Mouse (Mus musculus): Measurements from ENCODE around the gene Usp48. TPM values are rescaled to one million over a fixed set of nuclear protein-coding genes. Genes with fewer than 3 reads are reported as not detected.

Usp48 gene
- total and polyA plus RNA-seq, 2 experiments from 2014 or later: 40.9 to 70.8 TPM

GRCm38 (mm10) chr4:137664980-137665675 lies 71.6 kb downstream of the Usp48 start:
- TF ChIP-seq CTCF (IDR thresholded peaks at IDR 0.05): no peak
- ATAC-seq (ENCODE audit: low FRiP score): peak; percentile 42
- Histone ChIP-seq H3K4me3 (ENCODE audit: low read depth, low read length) (peak overlapping the region; percentile 80), H3K9me3 (ENCODE audit: low read length) (no peaks in the 10 kb centered on the region), H3K27me3 (ENCODE audit: insufficient read depth, low read length) (no peaks in the 10 kb centered on the region), H3K4me2 (ENCODE audit: low read depth, low read length, poor library complexity, severe bottlenecking) (peak overlapping the region; percentile 76), H3K27ac (ENCODE audit: low read depth, low read length) (peak overlapping the region; percentile 79), H3K36me3 (ENCODE audit: insufficient read depth, low read length) (no peaks in the 10 kb centered on the region), H3K9ac (replicated peaks; ENCODE audit: low read length, poor library complexity, severe bottlenecking) (peak overlapping the region; percentile 89), H3K4me1 (ENCODE audit: insufficient read depth, low read length) (peaks cover 31% of the 10 kb centered on the region)
- peak; percentile 43 for DNase-seq (ENCODE audit: low spot score)
- WGBS: 5% methylated on average over 15 of the region's 15 CpGs

DNA sequence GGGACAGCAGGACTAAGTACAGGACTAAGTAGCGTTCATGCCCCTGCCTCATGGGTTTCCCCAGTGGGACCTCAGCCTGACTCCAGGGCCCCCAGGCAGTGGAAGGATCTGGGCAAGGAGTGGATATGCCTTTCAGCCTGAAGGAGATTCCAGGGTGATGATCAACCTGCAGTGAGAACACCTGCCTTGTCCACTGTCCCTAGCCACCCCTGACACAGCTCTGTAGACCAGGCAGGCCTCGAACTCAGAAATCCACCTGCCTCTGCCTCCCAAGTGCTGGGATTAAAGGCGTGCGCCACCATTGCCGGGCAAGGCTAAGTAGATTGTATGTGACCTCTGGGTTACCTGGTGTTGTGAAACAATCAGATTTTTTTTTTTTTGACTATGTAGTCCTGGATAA lies 72.2 kb downstream of the Usp48 start:
- 90% methylated on average over 5 of the region's 5 CpGs for WGBS
- TF ChIP-seq CTCF (IDR thresholded peaks at IDR 0.05): no peak
- H3K4me1 ChIP-seq (ENCODE audit: insufficient read depth, low read length): peaks cover 26% of the 10 kb centered on the region
- H3K4me3 ChIP-seq (ENCODE audit: low read depth, low read length): peak overlapping the region; percentile 80
- peak overlapping the region; percentile 76 for H3K4me2 ChIP-seq (ENCODE audit: low read depth, low read length, poor library complexity, severe bottlenecking)
- H3K27me3 ChIP-seq (ENCODE audit: insufficient read depth, low read length): no peaks in the 10 kb centered on the region
- no peaks in the 10 kb centered on the region for H3K9me3 ChIP-seq (ENCODE audit: low read length)
- ATAC-seq (ENCODE audit: low FRiP score) (no peak), DNase-seq (ENCODE audit: low spot score) (no peak)
- peak overlapping the region; percentile 89 for H3K9ac ChIP-seq (replicated peaks; ENCODE audit: low read length, poor library complexity, severe bottlenecking)
- no peaks in the 10 kb centered on the region for H3K36me3 ChIP-seq (ENCODE audit: insufficient read depth, low read length)
- H3K27ac ChIP-seq (ENCODE audit: low read depth, low read length): no peak overlapping the region

DNA sequence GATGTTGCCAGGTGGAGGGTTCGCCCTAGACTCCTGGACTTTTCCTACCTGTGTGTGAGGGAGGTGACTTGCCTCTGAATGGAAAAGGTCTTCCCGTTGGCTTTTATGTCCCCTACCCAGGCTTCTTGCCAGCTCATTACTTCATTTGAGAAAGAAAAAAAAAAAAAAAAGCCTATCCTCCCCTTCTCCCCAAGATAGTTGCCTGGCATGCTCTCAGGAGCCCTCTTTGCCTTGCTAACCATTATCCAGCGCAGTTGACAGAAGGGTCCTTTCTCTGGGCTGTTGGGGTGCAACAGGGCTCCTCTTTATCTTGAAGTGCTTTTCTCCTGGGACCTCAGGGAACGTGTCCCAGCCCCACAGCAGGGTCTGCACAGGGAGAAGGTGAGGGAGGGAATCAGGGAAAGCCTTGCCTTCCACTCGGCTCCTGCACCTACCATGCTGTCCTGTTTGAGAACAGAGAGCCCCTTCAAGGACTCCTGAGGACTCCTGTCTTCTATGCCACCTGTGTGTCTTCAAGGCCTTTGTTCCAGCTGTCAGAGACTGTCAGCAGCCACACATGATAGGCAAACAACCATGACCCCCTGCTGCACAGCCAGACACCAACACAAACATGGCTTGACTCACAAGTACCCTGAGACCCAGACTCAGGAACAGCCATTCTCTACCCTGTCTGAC lies 72.9 kb downstream of the Usp48 start:
- H3K9me3 ChIP-seq (ENCODE audit: low read length): no peaks in the 10 kb centered on the region
- H3K4me2 ChIP-seq (ENCODE audit: low read depth, low read length, poor library complexity, severe bottlenecking): peak overlapping the region; percentile 76
- WGBS: 52% methylated on average over 5 of the region's 5 CpGs
- no peak overlapping the region; the same call in 1 of the 2 replicates for H3K9ac ChIP-seq (replicated peaks; ENCODE audit: low read length, poor library complexity, severe bottlenecking)
- peaks cover 23% of the 10 kb centered on the region for H3K4me1 ChIP-seq (ENCODE audit: insufficient read depth, low read length)
- no peak for ATAC-seq (ENCODE audit: low FRiP score)
- DNase-seq (ENCODE audit: low spot score): no peak
- TF ChIP-seq CTCF (IDR thresholded peaks at IDR 0.05): no peak
- H3K4me3 ChIP-seq (ENCODE audit: low read depth, low read length): 0 out of 2 replicates have a peak overlapping the region, but pooled peaks have one; percentile 80
- H3K27ac ChIP-seq (ENCODE audit: low read depth, low read length): 0 out of 2 replicates have a peak overlapping the region, but pooled peaks have one; percentile 12
- no peaks in the 10 kb centered on the region for H3K36me3 ChIP-seq (ENCODE audit: insufficient read depth, low read length)
- no peaks in the 10 kb centered on the region for H3K27me3 ChIP-seq (ENCODE audit: insufficient read depth, low read length)

DNA sequence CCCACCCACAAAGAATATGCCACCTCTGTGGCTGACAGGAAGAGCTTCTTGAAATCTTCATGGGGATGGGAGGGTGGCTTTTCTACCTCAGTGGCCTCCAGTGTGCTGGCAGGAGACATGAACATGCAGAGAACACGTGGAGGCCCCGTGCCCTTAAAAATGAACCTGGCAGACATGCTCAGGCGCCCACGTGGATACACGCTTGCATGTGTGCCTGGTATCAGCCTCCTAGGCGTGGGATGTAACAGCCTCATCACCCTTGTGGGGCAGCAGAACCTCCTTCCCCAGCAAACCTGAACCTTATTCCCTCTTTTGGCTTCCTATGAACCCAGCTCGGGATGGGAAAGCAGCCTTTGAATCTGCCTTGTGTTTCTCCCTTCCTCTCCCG lies 73.4 kb downstream of the Usp48 start:
- no peak for TF ChIP-seq CTCF (IDR thresholded peaks at IDR 0.05)
- Histone ChIP-seq H3K4me2 (ENCODE audit: low read depth, low read length, poor library complexity, severe bottlenecking) (peak overlapping the region; percentile 76), H3K36me3 (ENCODE audit: insufficient read depth, low read length) (no peaks in the 10 kb centered on the region), H3K9me3 (ENCODE audit: low read length) (no peaks in the 10 kb centered on the region), H3K4me3 (ENCODE audit: low read depth, low read length) (0 out of 2 replicates have a peak overlapping the region, but pooled peaks have one; percentile 3), H3K9ac (replicated peaks; ENCODE audit: low read length, poor library complexity, severe bottlenecking) (peak overlapping the region; percentile 29; the same call in 1 of the 2 replicates), H3K4me1 (ENCODE audit: insufficient read depth, low read length) (peaks cover 23% of the 10 kb centered on the region), H3K27me3 (ENCODE audit: insufficient read depth, low read length) (no peaks in the 10 kb centered on the region), H3K27ac (ENCODE audit: low read depth, low read length) (0 out of 2 replicates have a peak overlapping the region, but pooled peaks have one; percentile 12)
- ATAC-seq (ENCODE audit: low FRiP score) (no peak), DNase-seq (ENCODE audit: low spot score) (no peak)
- 56% methylated on average over 8 of the region's 8 CpGs for WGBS

DNA sequence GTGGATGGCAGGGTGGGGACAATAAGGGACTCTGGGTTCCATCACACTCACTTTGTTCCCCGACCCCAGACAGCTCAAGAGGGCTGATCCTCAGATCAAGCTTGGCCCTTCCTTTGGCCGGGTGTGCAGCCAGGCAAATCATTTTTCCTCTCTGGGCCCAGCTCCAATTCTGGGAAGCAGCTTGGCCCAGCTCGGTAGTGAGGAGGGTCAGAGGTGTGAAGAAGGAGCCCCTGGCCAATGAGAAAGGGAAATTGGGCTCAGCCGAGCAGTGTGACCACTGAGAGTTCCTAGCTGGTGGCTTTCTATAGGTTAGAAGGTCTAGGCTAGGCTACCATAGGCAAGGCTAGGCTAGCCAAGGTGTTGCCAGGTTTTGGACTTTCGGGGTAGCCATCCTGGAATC lies 74.2 kb downstream of the Usp48 start:
- 48% methylated on average over 5 of the region's 5 CpGs for WGBS
- H3K27ac ChIP-seq (ENCODE audit: low read depth, low read length): 0 out of 2 replicates have a peak overlapping the region, but pooled peaks have one; percentile 12
- H3K4me2 ChIP-seq (ENCODE audit: low read depth, low read length, poor library complexity, severe bottlenecking): peak overlapping the region; percentile 26
- H3K4me1 ChIP-seq (ENCODE audit: insufficient read depth, low read length): peaks cover 23% of the 10 kb centered on the region
- no peak overlapping the region for H3K4me3 ChIP-seq (ENCODE audit: low read depth, low read length)
- H3K36me3 ChIP-seq (ENCODE audit: insufficient read depth, low read length): no peaks in the 10 kb centered on the region
- H3K27me3 ChIP-seq (ENCODE audit: insufficient read depth, low read length): no peaks in the 10 kb centered on the region
- TF ChIP-seq CTCF (IDR thresholded peaks at IDR 0.05): no peak
- ATAC-seq (ENCODE audit: low FRiP score) (no peak), DNase-seq (ENCODE audit: low spot score) (peak; percentile 61)
- no peaks in the 10 kb centered on the region for H3K9me3 ChIP-seq (ENCODE audit: low read length)
- H3K9ac ChIP-seq (replicated peaks; ENCODE audit: low read length, poor library complexity, severe bottlenecking): 0 out of 2 replicates have a peak overlapping the region, but pooled peaks have one; percentile 29

Measured in midbrain, postnatal 0 days (tissue).